Mouse (Mus musculus): ENCODE measurements around the gene Sos1. TPM values are rescaled to one million over a fixed set of nuclear protein-coding genes. Genes with fewer than 3 reads are reported as not detected.

The Sos1 gene
- 0.76 and 0.85 TPM in 2 replicates for polyA plus RNA-seq (2015; fragmentation: Nextera tagmentation; extraction: Ambion mirVana)

- peak within 1 kb of the TSS; percentile 92 for H3K27ac ChIP-seq (ENCODE audit: low read length)
- peaks cover 29% of the 10 kb centered on the region for H3K4me1 ChIP-seq (ENCODE audit: control insufficient read depth, low read depth, low read length)
- ATAC-seq (ENCODE audit: low read depth), result peak; percentile 80
- under 1% methylated on average over 74 of the region's 90 CpGs for WGBS (ENCODE audit: insufficient replicate concordance)
- peak within 1 kb of the TSS; percentile 85 for H3K4me2 ChIP-seq (ENCODE audit: low read depth, low read length)
- H3K9ac ChIP-seq (ENCODE audit: low read depth, low read length), result peak within 1 kb of the TSS; percentile 92
- H3K4me3 ChIP-seq (ENCODE audit: low read depth, low read length), result peak within 1 kb of the TSS; percentile 90
- no peaks in the 10 kb centered on the region for H3K36me3 ChIP-seq (ENCODE audit: control insufficient read depth, insufficient read depth)
- no peaks in the 10 kb centered on the region for H3K9me3 ChIP-seq (replicated peaks; ENCODE audit: control insufficient read depth, low read length)
- no peaks in the 10 kb centered on the region for H3K27me3 ChIP-seq (ENCODE audit: control insufficient read depth, insufficient read depth, low read depth, low read length)
These were observed at the start of gene Sos1 for GRCm38 (mm10) chr17:80480031-80480854. Gene Sos1, minus strand, starts transcription at chr17:80480453.

- Histone ChIP-seq H3K4me2 (ENCODE audit: low read depth, low read length) (no peak overlapping the region), H3K9ac (ENCODE audit: low read depth, low read length) (no peak overlapping the region), H3K27ac (ENCODE audit: low read length) (no peak overlapping the region), H3K27me3 (ENCODE audit: control insufficient read depth, insufficient read depth, low read depth, low read length) (no peaks in the 10 kb centered on the region), H3K9me3 (replicated peaks; ENCODE audit: control insufficient read depth, low read length) (no peaks in the 10 kb centered on the region), H3K36me3 (ENCODE audit: control insufficient read depth, insufficient read depth) (no peaks in the 10 kb centered on the region), H3K4me3 (ENCODE audit: low read depth, low read length) (no peak overlapping the region), H3K4me1 (ENCODE audit: control insufficient read depth, low read depth, low read length) (no peaks in the 10 kb centered on the region)
- no peak for ATAC-seq (ENCODE audit: low read depth)
- 58% methylated on average over 3 of the region's 3 CpGs for WGBS (ENCODE audit: insufficient replicate concordance)
These were observed 43.0 kb upstream of the Sos1 start for GRCm38 (mm10) chr17:80523231-80523630.

- H3K9me3 ChIP-seq (replicated peaks; ENCODE audit: control insufficient read depth, low read length), result no peaks in the 10 kb centered on the region
- H3K27me3 ChIP-seq (ENCODE audit: control insufficient read depth, insufficient read depth, low read depth, low read length), result no peaks in the 10 kb centered on the region
- no peak overlapping the region for H3K27ac ChIP-seq (ENCODE audit: low read length)
- no peak overlapping the region for H3K4me3 ChIP-seq (ENCODE audit: low read depth, low read length)
- no peak overlapping the region for H3K9ac ChIP-seq (ENCODE audit: low read depth, low read length)
- H3K36me3 ChIP-seq (ENCODE audit: control insufficient read depth, insufficient read depth), result no peaks in the 10 kb centered on the region
- no peak overlapping the region for H3K4me2 ChIP-seq (ENCODE audit: low read depth, low read length)
- ATAC-seq (ENCODE audit: low read depth), result no peak
- no peaks in the 10 kb centered on the region for H3K4me1 ChIP-seq (ENCODE audit: control insufficient read depth, low read depth, low read length)
- 66% methylated on average over 7 of the region's 7 CpGs for WGBS (ENCODE audit: insufficient replicate concordance)
These were observed 41.9 kb upstream of the Sos1 start for GRCm38 (mm10) chr17:80522229-80522556.

- Histone ChIP-seq H3K4me1 (ENCODE audit: control insufficient read depth, low read depth, low read length) (no peaks in the 10 kb centered on the region), H3K27me3 (ENCODE audit: control insufficient read depth, insufficient read depth, low read depth, low read length) (no peaks in the 10 kb centered on the region), H3K4me3 (ENCODE audit: low read depth, low read length) (no peak overlapping the region), H3K9me3 (replicated peaks; ENCODE audit: control insufficient read depth, low read length) (no peaks in the 10 kb centered on the region), H3K9ac (ENCODE audit: low read depth, low read length) (no peak overlapping the region), H3K36me3 (ENCODE audit: control insufficient read depth, insufficient read depth) (no peaks in the 10 kb centered on the region), H3K4me2 (ENCODE audit: low read depth, low read length) (no peak overlapping the region), H3K27ac (ENCODE audit: low read length) (no peak overlapping the region)
- WGBS (ENCODE audit: insufficient replicate concordance), result 60% methylated on average over 4 of the region's 4 CpGs
- ATAC-seq (ENCODE audit: low read depth), result no peak
These were observed 41.4 kb upstream of the Sos1 start for GRCm38 (mm10) chr17:80521521-80522228.

GRCm38 (mm10) chr17:80520537-80520936 lies 40.3 kb upstream of the Sos1 start:
- 73% methylated on average over 8 of the region's 8 CpGs for WGBS (ENCODE audit: insufficient replicate concordance)
- no peak for ATAC-seq (ENCODE audit: low read depth)
- H3K27ac ChIP-seq (ENCODE audit: low read length), result no peak overlapping the region
- H3K9ac ChIP-seq (ENCODE audit: low read depth, low read length), result no peak overlapping the region
- no peaks in the 10 kb centered on the region for H3K27me3 ChIP-seq (ENCODE audit: control insufficient read depth, insufficient read depth, low read depth, low read length)
- H3K36me3 ChIP-seq (ENCODE audit: control insufficient read depth, insufficient read depth), result no peaks in the 10 kb centered on the region
- no peak overlapping the region for H3K4me3 ChIP-seq (ENCODE audit: low read depth, low read length)
- no peaks in the 10 kb centered on the region for H3K9me3 ChIP-seq (replicated peaks; ENCODE audit: control insufficient read depth, low read length)
- no peak overlapping the region for H3K4me2 ChIP-seq (ENCODE audit: low read depth, low read length)
- H3K4me1 ChIP-seq (ENCODE audit: control insufficient read depth, low read depth, low read length), result no peaks in the 10 kb centered on the region

GRCm38 (mm10) chr17:80518811-80519210 lies 38.6 kb upstream of the Sos1 start:
- ATAC-seq (ENCODE audit: low read depth), result no peak
- Histone ChIP-seq H3K9me3 (replicated peaks; ENCODE audit: control insufficient read depth, low read length) (no peaks in the 10 kb centered on the region), H3K4me1 (ENCODE audit: control insufficient read depth, low read depth, low read length) (no peaks in the 10 kb centered on the region), H3K27me3 (ENCODE audit: control insufficient read depth, insufficient read depth, low read depth, low read length) (no peaks in the 10 kb centered on the region), H3K27ac (ENCODE audit: low read length) (no peak overlapping the region), H3K36me3 (ENCODE audit: control insufficient read depth, insufficient read depth) (no peaks in the 10 kb centered on the region), H3K4me3 (ENCODE audit: low read depth, low read length) (no peak overlapping the region), H3K4me2 (ENCODE audit: low read depth, low read length) (no peak overlapping the region), H3K9ac (ENCODE audit: low read depth, low read length) (no peak overlapping the region)
- WGBS (ENCODE audit: insufficient replicate concordance), result 75% methylated on average over 12 of the region's 12 CpGs

GRCm38 (mm10) chr17:80517244-80517643 lies 37.0 kb upstream of the Sos1 start:
- H3K4me2 ChIP-seq (ENCODE audit: low read depth, low read length), result no peak overlapping the region
- no peaks in the 10 kb centered on the region for H3K4me1 ChIP-seq (ENCODE audit: control insufficient read depth, low read depth, low read length)
- no peak overlapping the region for H3K9ac ChIP-seq (ENCODE audit: low read depth, low read length)
- 42% methylated on average over 9 of the region's 9 CpGs for WGBS (ENCODE audit: insufficient replicate concordance)
- no peak for ATAC-seq (ENCODE audit: low read depth)
- no peaks in the 10 kb centered on the region for H3K27me3 ChIP-seq (ENCODE audit: control insufficient read depth, insufficient read depth, low read depth, low read length)
- H3K36me3 ChIP-seq (ENCODE audit: control insufficient read depth, insufficient read depth), result no peaks in the 10 kb centered on the region
- no peaks in the 10 kb centered on the region for H3K9me3 ChIP-seq (replicated peaks; ENCODE audit: control insufficient read depth, low read length)
- no peak overlapping the region for H3K4me3 ChIP-seq (ENCODE audit: low read depth, low read length)
- H3K27ac ChIP-seq (ENCODE audit: low read length), result no peak overlapping the region

GRCm38 (mm10) chr17:80515956-80516355 lies 35.7 kb upstream of the Sos1 start:
- no peaks in the 10 kb centered on the region for H3K27me3 ChIP-seq (ENCODE audit: control insufficient read depth, insufficient read depth, low read depth, low read length)
- 71% methylated on average over 9 of the region's 9 CpGs for WGBS (ENCODE audit: insufficient replicate concordance)
- H3K36me3 ChIP-seq (ENCODE audit: control insufficient read depth, insufficient read depth), result no peaks in the 10 kb centered on the region
- H3K4me1 ChIP-seq (ENCODE audit: control insufficient read depth, low read depth, low read length), result no peaks in the 10 kb centered on the region
- no peak overlapping the region for H3K9ac ChIP-seq (ENCODE audit: low read depth, low read length)
- no peaks in the 10 kb centered on the region for H3K9me3 ChIP-seq (replicated peaks; ENCODE audit: control insufficient read depth, low read length)
- H3K4me3 ChIP-seq (ENCODE audit: low read depth, low read length), result no peak overlapping the region
- H3K27ac ChIP-seq (ENCODE audit: low read length), result no peak overlapping the region
- no peak overlapping the region for H3K4me2 ChIP-seq (ENCODE audit: low read depth, low read length)
- ATAC-seq (ENCODE audit: low read depth), result no peak

GRCm38 (mm10) chr17:80515513-80515912 lies 35.3 kb upstream of the Sos1 start:
- Histone ChIP-seq H3K4me2 (ENCODE audit: low read depth, low read length) (no peak overlapping the region), H3K9me3 (replicated peaks; ENCODE audit: control insufficient read depth, low read length) (no peaks in the 10 kb centered on the region), H3K4me3 (ENCODE audit: low read depth, low read length) (no peak overlapping the region), H3K4me1 (ENCODE audit: control insufficient read depth, low read depth, low read length) (no peaks in the 10 kb centered on the region), H3K27me3 (ENCODE audit: control insufficient read depth, insufficient read depth, low read depth, low read length) (no peaks in the 10 kb centered on the region), H3K36me3 (ENCODE audit: control insufficient read depth, insufficient read depth) (no peaks in the 10 kb centered on the region), H3K9ac (ENCODE audit: low read depth, low read length) (no peak overlapping the region), H3K27ac (ENCODE audit: low read length) (no peak overlapping the region)
- no peak for ATAC-seq (ENCODE audit: low read depth)
- 81% methylated on average over 7 of the region's 7 CpGs for WGBS (ENCODE audit: insufficient replicate concordance)
